Mouse (Mus musculus): Measurements from ENCODE around the gene Slc12a3. TPM values are rescaled to one million over a fixed set of nuclear protein-coding genes. Genes with fewer than 3 reads are reported as not detected.
A peak's percentile ranks its signal among the peaks of the same experiment; 100 is the strongest.

The Slc12a3 gene
- polyA plus RNA-seq, 1 experiment from 2014 or later, result 0.08 TPM

MicroRNAs encoded within 50 kb of the gene (microRNA counts, 519-probe panel; counts per million panel counts)
- microRNA mmu-miR-138, result 2,556 counts per million, percentile 59 among the panel's probes with 10 or more counts

Small RNAs within 50 kb of the gene (microRNA-seq; reads per million reads assigned to microRNA genes)
- 118 reads per million, percentile 52 among the genes with 10 or more reads in this experiment for gene Mir138-2

Other genes with a start within 250 kb of the Slc12a3 start
- 10.9 and 11.0 TPM in 2 replicates for gene Bbs2, start 230.3 kb upstream of the Slc12a3 start, polyA plus RNA-seq (2015; fragmentation: Nextera tagmentation; extraction: Ambion mirVana)
- 0.66 and 0.92 TPM in 2 replicates for gene Mt4, start 192.0 kb upstream of the Slc12a3 start, polyA plus RNA-seq (2015; fragmentation: Nextera tagmentation; extraction: Ambion mirVana)
- 3.6 and 5.3 TPM in 2 replicates for gene Mt3, start 176.6 kb upstream of the Slc12a3 start, polyA plus RNA-seq (2015; fragmentation: Nextera tagmentation; extraction: Ambion mirVana)
- gene Mt2, start 156.5 kb upstream of the Slc12a3 start, polyA plus RNA-seq (2015; fragmentation: Nextera tagmentation; extraction: Ambion mirVana), result 478 and 643 TPM in 2 replicates
- 1,735 and 2,224 TPM in 2 replicates for gene Mt1, start 150.1 kb upstream of the Slc12a3 start, polyA plus RNA-seq (2015; fragmentation: Nextera tagmentation; extraction: Ambion mirVana)
- gene Nup93, start 114.6 kb upstream of the Slc12a3 start, polyA plus RNA-seq (2015; fragmentation: Nextera tagmentation; extraction: Ambion mirVana), result 66.1 and 77.3 TPM in 2 replicates
- 144 and 158 TPM in 2 replicates for gene Herpud1, start 57.2 kb downstream of the Slc12a3 start, polyA plus RNA-seq (2015; fragmentation: Nextera tagmentation; extraction: Ambion mirVana)
- 0.51 and 0.54 TPM in 2 replicates for gene Nlrc5, start 105.2 kb downstream of the Slc12a3 start, polyA plus RNA-seq (2015; fragmentation: Nextera tagmentation; extraction: Ambion mirVana)
- 10.6 TPM in 2 replicates for gene Cpne2, start 203.8 kb downstream of the Slc12a3 start, polyA plus RNA-seq (2015; fragmentation: Nextera tagmentation; extraction: Ambion mirVana)